Comparison of ENCODE assay signal across 14 mouse cellular contexts in genomic region chr5:32035721-32036320, GRCm38 (mm10).
DNase-seq lines count a peak whose midpoint lies in the region; ATAC-seq and TF ChIP-seq lines count a peak whose summit lies in the region.
"Had no signal": no experiment of that assay in that cellular context is flagged by ENCODE, and none has a peak within 500 bp of the region (broad histone marks: within the 10 kb centered on the region; RNA-seq: fewer than 3 reads in every experiment).

No protein-coding gene starts in this region.

- no peaks in the 10 kb centered on the region for H3K9me3 ChIP-seq in forebrain, embryonic 15.5 days
- no peaks in the 10 kb centered on the region for H3K9me3 ChIP-seq in forebrain, embryonic 13.5 days (replicated peaks)
- H3K9me3 ChIP-seq: hindbrain, embryonic 15.5 days had no signal

- no peak overlapping the region for H3K9ac ChIP-seq in forebrain, embryonic 15.5 days (replicated peaks)
- no peak overlapping the region for H3K9ac ChIP-seq in forebrain, embryonic 13.5 days
- H3K9ac ChIP-seq: hindbrain, embryonic 15.5 days had no signal

- POLR2A ChIA-PET in Patski (lab: Charles Lee): interaction anchor here (0.6 to 1.1 kb wide), 4 partner anchors 19 to 432 kb away, joined by 3 to 5 read pairs (median 3); no protein-coding TSS in a partner anchor

- peak; percentile 94 for ATAC-seq in Patski
- no peak for ATAC-seq in forebrain, embryonic 15.5 days (replicated peaks)
- ATAC-seq in forebrain, embryonic 13.5 days: no peak

- H3K4me2 ChIP-seq in forebrain, embryonic 15.5 days (replicated peaks): no peak overlapping the region
- H3K4me2 ChIP-seq in forebrain, embryonic 13.5 days: no peak overlapping the region
- H3K4me2 ChIP-seq: hindbrain, embryonic 15.5 days; liver, embryonic 11.5 days; midbrain, embryonic 11.5 days had no signal

- peak; percentile 16 for DNase-seq in layer of hippocampus, adult 9-11 months
- no peak for DNase-seq in layer of hippocampus, postnatal 25 days (ENCODE audit: extremely low spot score in 1 of 2, low spot score in 1 of 2)
- DNase-seq in Patski (ENCODE audit: low read depth, low spot score): peak; percentile 97
- DNase-seq in lung, postnatal 36 days: peak; percentile 40
- no peak for DNase-seq in cerebellum, postnatal 36 days
- DNase-seq: kidney, postnatal 10 days; thymus, postnatal 36 days had no signal

- no peaks in the 10 kb centered on the region for H3K79me3 ChIP-seq in C2C12 (ENCODE audit: low read depth)

- H3K36me3 ChIP-seq in C2C12 (ENCODE audit: control insufficient read depth, insufficient read depth): no peaks in the 10 kb centered on the region
- H3K36me3 ChIP-seq in forebrain, embryonic 15.5 days: no peaks in the 10 kb centered on the region
- no peaks in the 10 kb centered on the region for H3K36me3 ChIP-seq in forebrain, embryonic 13.5 days (ENCODE audit: poor library complexity, severe bottlenecking)
- H3K36me3 ChIP-seq: hindbrain, embryonic 15.5 days had no signal

- H3ac ChIP-seq in C2C12 (ENCODE audit: control insufficient read depth, insufficient read length, low read depth): no peak overlapping the region

- no peak overlapping the region for H3K4me3 ChIP-seq in C2C12 (ENCODE audit: insufficient read depth, poor library complexity, severe bottlenecking)
- no peak overlapping the region for H3K4me3 ChIP-seq in forebrain, embryonic 15.5 days
- H3K4me3 ChIP-seq in forebrain, embryonic 13.5 days: no peak overlapping the region
- H3K4me3 ChIP-seq: erythroblast, embryonic 14.5 days; hindbrain, embryonic 15.5 days had no signal

- H3K27ac ChIP-seq in forebrain, embryonic 15.5 days (replicated peaks): no peak overlapping the region
- H3K27ac ChIP-seq in forebrain, embryonic 13.5 days: no peak overlapping the region
- H3K27ac ChIP-seq: hindbrain, embryonic 15.5 days had no signal

- CTCF ChIA-PET in Patski (lab: Charles Lee): interaction anchor here (0.6 to 2.4 kb wide), 8 partner anchors 9 to 407 kb away, joined by 3 to 9 read pairs (median 4); no protein-coding TSS in a partner anchor

- H3K27me3 ChIP-seq in C2C12 (ENCODE audit: control insufficient read depth, insufficient read depth, insufficient read length): no peaks in the 10 kb centered on the region
- H3K27me3 ChIP-seq in Patski: no peaks in the 10 kb centered on the region
- H3K27me3 ChIP-seq in forebrain, embryonic 15.5 days: no peaks in the 10 kb centered on the region
- H3K27me3 ChIP-seq in forebrain, embryonic 13.5 days: no peaks in the 10 kb centered on the region
- H3K27me3 ChIP-seq: hindbrain, embryonic 15.5 days had no signal

- no peaks in the 10 kb centered on the region for H3K4me1 ChIP-seq in forebrain, embryonic 15.5 days
- H3K4me1 ChIP-seq in forebrain, embryonic 13.5 days: peaks cover 5% of the 10 kb centered on the region; the same call in 1 of the 2 replicates
- H3K4me1 ChIP-seq: hindbrain, embryonic 15.5 days had no signal

- 77% methylated on average over 7 of the region's 7 CpGs for WGBS in forebrain, embryonic 15.5 days
- WGBS in forebrain, embryonic 13.5 days: 75% methylated on average over 7 of the region's 7 CpGs

- TF ChIP-seq CTCF in C2C12 (IDR thresholded peaks at IDR 0.05; ENCODE audit: control insufficient read depth, insufficient read depth, insufficient read length): no peak
- no peak for TF ChIP-seq CTCF in Patski (IDR thresholded peaks at IDR 0.05)

- no peaks in the 10 kb centered on the region for H3K79me2 ChIP-seq in C2C12 (ENCODE audit: control insufficient read depth, insufficient read depth)

- in situ Hi-C loops in Patski (cut with MboI; ENCODE audit: low pct_unique_long_range_greater_than_20kb): no loop called here

TF ChIP-seq in C2C12, 6 proteins besides CTCF, POLR2A, EP300 and RAD21:
- TF ChIP-seq CEBPB (IDR thresholded peaks at IDR 0.05; ENCODE audit: low read depth) (peak; percentile 1), FOSL1 (IDR thresholded peaks at IDR 0.05; ENCODE audit: insufficient read depth, low read length, poor library complexity, severe bottlenecking) (peak; percentile 95), MYOD1 (IDR thresholded peaks at IDR 0.05; ENCODE audit: control insufficient read depth, insufficient read length, low read depth) (no peak), MAX (IDR thresholded peaks at IDR 0.05) (no peak), USF1 (IDR thresholded peaks at IDR 0.05; ENCODE audit: low read depth) (no peak)

Comparison
In these comparisons a context has a peak if more than half of its experiments do, and no peak if none do; other contexts are left out.
1. DNase-seq: peak in layer of hippocampus, adult 9-11 months (single experiment), Patski (single experiment) and lung, postnatal 36 days (single experiment); none in layer of hippocampus, postnatal 25 days (0 of 2) and cerebellum, postnatal 36 days (0 of 2).